Mouse (Mus musculus) spleen, adult 2 months (tissue): Measurements from ENCODE around the gene Spata5.

Experiments
- CTCF ChIP-seq: fragments of 200-500 bp; IDR thresholded peaks from 2 replicates; pipeline ENCODE4 v1.5.1; 2011; ENCODE audit warnings: mild to moderate bottlenecking, inconsistent platforms; ENCODE audit not compliant: insufficient read depth, insufficient read length, insufficient replicate concordance; ENCODE audit errors: extremely low read depth
- POLR2A ChIP-seq: fragments of 200-500 bp; IDR thresholded peaks from 2 replicates; pipeline ENCODE4 v1.6.1; 2011; ENCODE audit warnings: low read depth, low read length, inconsistent platforms

GRCm38 (mm10) chr3:37487639-37488038 is 67.9 kb downstream of the Spata5 start:
- TF ChIP-seq CTCF (no peak), POLR2A (no peak)
